Mouse (Mus musculus) limb, embryonic 14.5 days (tissue): ENCODE measurements around the gene Ttc28. TPM values are rescaled to one million over a fixed set of nuclear protein-coding genes. Genes with fewer than 3 reads are reported as not detected.

ENCODE experiments used
- ATAC-seq: fragments of 200-750 bp; cut with Nextera tagmentation; 2 replicates; pipeline ENCODE4 v1.8.0; 2017; ENCODE audit warnings: low read depth, moderate number of reproducible peaks, moderate TSS enrichment; ENCODE audit not compliant: low FRiP score
- DNase-seq: peaks from one replicate; pipeline ENCODE4 v3.0.0-alpha.2; 2015; ENCODE audit warnings: low spot score
- H3K27ac ChIP-seq: fragments of 300-500 bp; sonication (generic); replicated peaks from 2 replicates; pipeline ENCODE4 v1.5.1; 2014; ENCODE audit warnings: low read depth, mild to moderate bottlenecking, low read length, moderate library complexity, mixed read lengths
- H3K27me3 ChIP-seq: fragments of 300-500 bp; sonication (generic); 2 replicates; pipeline ENCODE4 v1.6.1; 2014; ENCODE audit warnings: low read length, mixed read lengths; ENCODE audit not compliant: control insufficient read depth, insufficient read depth
- H3K36me3 ChIP-seq: fragments of 300-500 bp; sonication (generic); 2 replicates; pipeline ENCODE4 v1.6.1; 2014; ENCODE audit warnings: mild to moderate bottlenecking, low read length, moderate library complexity, mixed read lengths; ENCODE audit not compliant: control insufficient read depth, insufficient read depth
- H3K4me1 ChIP-seq: fragments of 300-500 bp; sonication (generic); 2 replicates; pipeline ENCODE4 v1.6.1; 2014; ENCODE audit warnings: antibody characterized with exemption, low read length, mixed read lengths; ENCODE audit not compliant: control insufficient read depth, insufficient read depth
- H3K4me2 ChIP-seq: fragments of 300-500 bp; sonication (generic); replicated peaks from 2 replicates; pipeline ENCODE4 v1.6.1; 2014; ENCODE audit warnings: low read depth, mild to moderate bottlenecking, low read length, moderate library complexity; ENCODE audit not compliant: severe bottlenecking
- H3K4me3 ChIP-seq: fragments of 300-500 bp; sonication (generic); replicated peaks from 2 replicates; pipeline ENCODE4 v1.5.1; 2014; ENCODE audit warnings: low read length
- H3K9ac ChIP-seq: fragments of 300-500 bp; sonication (generic); 2 replicates; pipeline ENCODE4 v1.6.1; 2014; ENCODE audit warnings: mild to moderate bottlenecking, low read depth, low read length, moderate library complexity; ENCODE audit not compliant: severe bottlenecking
- H3K9me3 ChIP-seq: fragments of 300-500 bp; sonication (generic); 2 replicates; pipeline ENCODE4 v1.6.1; 2016; ENCODE audit warnings: low read length; ENCODE audit not compliant: control insufficient read depth
- POLR2A ChIP-seq: fragments of 200-500 bp; IDR thresholded peaks from 2 replicates; pipeline ENCODE4 v1.8.0; 2012; ENCODE audit warnings: inconsistent platforms, mild to moderate bottlenecking, moderate library complexity, borderline replicate concordance; ENCODE audit not compliant: insufficient read depth, insufficient read length; ENCODE audit errors: extremely low read depth
- WGBS: fragments of 180-500 bp; shearing (Covaris S2); extraction: QIAGEN DNeasy Blood & Tissue Kit; methylation state at CpG from one replicate; pipeline ENCODE4 v1.1.7; 2014; 5-methylcytosine and 5-hydroxymethylcytosine counted together
- polyA plus RNA-seq, 2 experiments: library from polyadenylated mRNA; depleted of rRNA in 1 of 2; stranded (reverse) in 1 of 2; unstranded in 1 of 2; fragments of >200 nt; fragmentation: Nextera tagmentation in 1 of 2; extraction: Ambion mirVana in 1 of 2; gene quantifications; 2 replicates each; pipeline versions ENCODE4 v1.2.1 to v1.2.3; 2012 to 2014

The Ttc28 gene
- polyA plus RNA-seq, 2 experiments: 16.3 to 19.9 TPM

- Histone ChIP-seq H3K4me3 (no peak overlapping the region), H3K27ac (no peak overlapping the region), H3K9ac (no peak overlapping the region), H3K9me3 (no peaks in the 10 kb centered on the region), H3K4me1 (peaks cover 36% of the 10 kb centered on the region), H3K27me3 (no peaks in the 10 kb centered on the region), H3K4me2 (no peak overlapping the region), H3K36me3 (no peaks in the 10 kb centered on the region)
- WGBS: 62% methylated on average over 6 of the region's 6 CpGs
- no peak for DNase-seq
- ATAC-seq: no peak
- no peak for TF ChIP-seq POLR2A
Observed at GRCm38 (mm10) chr5:111060246-111060745, 180.7 kb downstream of the Ttc28 start.

GRCm38 (mm10) chr5:111063155-111063554 lies 183.6 kb downstream of the Ttc28 start:
- H3K27me3 ChIP-seq: no peaks in the 10 kb centered on the region
- H3K4me2 ChIP-seq: no peak overlapping the region
- H3K27ac ChIP-seq: no peak overlapping the region
- TF ChIP-seq POLR2A: no peak
- H3K4me3 ChIP-seq: no peak overlapping the region
- no peaks in the 10 kb centered on the region for H3K36me3 ChIP-seq
- WGBS: 77% methylated on average over 3 of the region's 3 CpGs
- DNase-seq (no peak), ATAC-seq (no peak)
- no peaks in the 10 kb centered on the region for H3K9me3 ChIP-seq
- H3K4me1 ChIP-seq: peaks cover 32% of the 10 kb centered on the region
- no peak overlapping the region for H3K9ac ChIP-seq

GRCm38 (mm10) chr5:111063991-111064390 lies 184.4 kb downstream of the Ttc28 start:
- Histone ChIP-seq H3K27me3 (no peaks in the 10 kb centered on the region), H3K4me2 (no peak overlapping the region), H3K9ac (no peak overlapping the region), H3K27ac (no peak overlapping the region), H3K36me3 (no peaks in the 10 kb centered on the region), H3K9me3 (no peaks in the 10 kb centered on the region), H3K4me1 (peaks cover 23% of the 10 kb centered on the region), H3K4me3 (no peak overlapping the region)
- TF ChIP-seq POLR2A: no peak
- no peak for DNase-seq
- 66% methylated on average over 3 of the region's 3 CpGs for WGBS
- ATAC-seq: no peak

DNA sequence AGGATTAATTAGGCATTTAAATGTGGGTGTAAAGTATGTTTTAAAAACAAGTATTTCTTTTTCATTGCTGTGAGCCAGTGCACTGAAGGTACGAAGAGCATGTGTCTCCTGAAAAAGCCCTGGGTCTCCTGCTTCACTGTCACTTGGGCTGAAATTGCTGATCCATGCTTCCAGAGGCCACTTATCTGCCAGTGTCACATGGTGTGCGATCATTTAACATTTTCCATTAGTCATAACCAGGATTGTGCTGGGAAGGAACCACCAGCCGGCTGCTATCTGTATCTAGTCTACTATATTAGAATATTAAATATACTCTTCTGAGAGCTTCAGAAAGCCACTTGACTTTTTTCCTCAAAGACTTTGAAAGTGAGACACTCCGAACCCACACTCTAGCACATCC lies 186.2 kb downstream of the Ttc28 start:
- no peak for ATAC-seq
- no peak for DNase-seq
- H3K27ac ChIP-seq: no peak overlapping the region
- TF ChIP-seq POLR2A: no peak
- H3K4me2 ChIP-seq: no peak overlapping the region
- no peak overlapping the region for H3K9ac ChIP-seq
- no peak overlapping the region for H3K4me3 ChIP-seq
- 77% methylated on average over 4 of the region's 4 CpGs for WGBS
- H3K36me3 ChIP-seq: no peaks in the 10 kb centered on the region
- no peaks in the 10 kb centered on the region for H3K27me3 ChIP-seq
- peaks cover 10% of the 10 kb centered on the region for H3K4me1 ChIP-seq
- H3K9me3 ChIP-seq: no peaks in the 10 kb centered on the region

DNA sequence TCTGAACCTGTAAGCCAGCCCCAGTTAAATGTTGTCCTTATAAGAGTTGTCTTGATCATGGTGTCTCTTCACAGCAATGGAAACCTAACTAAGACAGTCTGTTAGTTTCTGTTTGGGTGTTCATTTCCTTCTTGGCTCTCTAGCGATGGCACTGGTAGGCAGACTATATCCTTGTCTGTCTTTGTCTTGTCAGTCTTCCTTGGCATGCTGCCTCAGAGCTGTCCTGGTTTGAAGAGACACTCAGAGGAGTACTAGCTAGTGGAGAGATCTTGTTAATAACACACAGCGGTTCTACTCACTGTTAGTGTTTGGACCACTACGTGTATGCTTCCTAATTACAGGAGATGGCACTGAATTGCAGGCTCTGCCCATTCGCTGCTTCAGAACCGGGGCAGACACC lies 189.9 kb downstream of the Ttc28 start:
- no peaks in the 10 kb centered on the region for H3K9me3 ChIP-seq
- H3K36me3 ChIP-seq: no peaks in the 10 kb centered on the region
- H3K4me3 ChIP-seq: no peak overlapping the region
- H3K4me2 ChIP-seq: no peak overlapping the region
- H3K27me3 ChIP-seq: no peaks in the 10 kb centered on the region
- no peak overlapping the region for H3K27ac ChIP-seq
- peaks cover 19% of the 10 kb centered on the region for H3K4me1 ChIP-seq
- no peak overlapping the region for H3K9ac ChIP-seq
- DNase-seq: no peak
- no peak for ATAC-seq
- WGBS: 83% methylated on average over 5 of the region's 5 CpGs
- TF ChIP-seq POLR2A: no peak

GRCm38 (mm10) chr5:111069931-111070330 lies 190.3 kb downstream of the Ttc28 start:
- Histone ChIP-seq H3K4me1 (peaks cover 19% of the 10 kb centered on the region), H3K36me3 (no peaks in the 10 kb centered on the region), H3K4me3 (no peak overlapping the region), H3K27ac (no peak overlapping the region), H3K4me2 (no peak overlapping the region), H3K9ac (no peak overlapping the region), H3K9me3 (no peaks in the 10 kb centered on the region), H3K27me3 (no peaks in the 10 kb centered on the region)
- DNase-seq (no peak), ATAC-seq (no peak)
- WGBS: 81% methylated on average over 5 of the region's 5 CpGs
- TF ChIP-seq POLR2A: no peak
